Mouse (Mus musculus) ES-E14 (cell line): ENCODE data around the gene Parvb.

ENCODE experiments used
- HCFC1 ChIP-seq: IDR thresholded peaks from 2 replicates; pipeline ENCODE4 v1.6.1; 2012; ENCODE audit warnings: low read length, inconsistent platforms, borderline replicate concordance; ENCODE audit not compliant: insufficient read depth
- ZNF384 ChIP-seq: IDR thresholded peaks from 2 replicates; pipeline ENCODE4 v1.6.1; 2012; ENCODE audit warnings: low read depth, low read length, inconsistent platforms

GRCm38 (mm10) chr15:84263573-84263972, 31.7 kb downstream of the Parvb start:
- no peak for TF ChIP-seq ZNF384
- TF ChIP-seq HCFC1, result no peak
